24 mouse cellular contexts compared by ENCODE assay signal in the genomic region with DNA sequence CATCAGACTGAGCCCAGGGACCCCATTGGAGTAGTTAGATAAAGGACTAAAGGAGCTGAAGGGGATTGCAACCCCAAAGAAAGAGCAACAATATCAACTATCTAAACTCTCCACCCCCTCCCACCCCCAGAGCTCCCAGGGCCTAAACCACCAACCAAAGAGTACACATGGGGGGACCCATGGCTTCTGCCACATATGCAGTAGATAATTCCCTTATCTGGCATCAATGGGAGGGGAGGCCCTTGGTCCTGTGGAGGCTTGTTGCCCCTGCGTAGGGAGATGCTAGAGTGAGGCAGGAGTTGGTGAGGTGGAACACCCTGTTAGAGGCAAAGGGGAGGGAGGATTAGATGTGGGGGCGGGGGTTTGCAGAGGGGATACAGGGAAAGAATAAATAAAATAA.
DNase-seq lines count a peak whose midpoint lies in the region; ATAC-seq and TF ChIP-seq lines count a peak whose summit lies in the region.
"Had no signal": no experiment of that assay in that cellular context is flagged by ENCODE, and none has a peak within 500 bp of the region (broad histone marks: within the 10 kb centered on the region; RNA-seq: fewer than 3 reads in every experiment).

No protein-coding gene starts in this region.

- H3K9me3 ChIP-seq in liver, postnatal 0 days (ENCODE audit: low read length), result no peaks in the 10 kb centered on the region
- H3K9me3 ChIP-seq in liver, embryonic 13.5 days (replicated peaks), result no peaks in the 10 kb centered on the region
- no peaks in the 10 kb centered on the region for H3K9me3 ChIP-seq in liver, embryonic 16.5 days (replicated peaks; ENCODE audit: control insufficient read depth, low read length)
- H3K9me3 ChIP-seq: embryonic facial prominence, embryonic 10.5 days; embryonic facial prominence, embryonic 12.5 days; forebrain, embryonic 13.5 days; forebrain, embryonic 15.5 days; G1E had no signal

- no peak overlapping the region for H3K27ac ChIP-seq in liver, postnatal 0 days (ENCODE audit: low read depth)
- H3K27ac ChIP-seq in liver, embryonic 13.5 days, result no peak overlapping the region
- H3K27ac ChIP-seq in liver, embryonic 16.5 days (ENCODE audit: low read length), result no peak overlapping the region
- H3K27ac ChIP-seq: embryonic facial prominence, embryonic 10.5 days; embryonic facial prominence, embryonic 12.5 days; forebrain, embryonic 13.5 days; forebrain, embryonic 15.5 days had no signal

- H3K4me1 ChIP-seq in liver, postnatal 0 days (ENCODE audit: insufficient read depth), result 0 out of 2 replicates have a peak, but pooled peaks cover 3% of the 10 kb centered on the region
- peaks cover 8% of the 10 kb centered on the region for H3K4me1 ChIP-seq in liver, embryonic 13.5 days (replicated peaks)
- no peaks in the 10 kb centered on the region; the same call in 1 of the 2 replicates for H3K4me1 ChIP-seq in liver, embryonic 16.5 days (ENCODE audit: control insufficient read depth, low read depth, low read length)
- H3K4me1 ChIP-seq: forebrain, embryonic 13.5 days; forebrain, embryonic 15.5 days had no signal

- no peaks in the 10 kb centered on the region for H3K27me3 ChIP-seq in liver, postnatal 0 days (ENCODE audit: insufficient read depth, low read length)
- H3K27me3 ChIP-seq in liver, embryonic 13.5 days, result no peaks in the 10 kb centered on the region
- H3K27me3 ChIP-seq in liver, embryonic 16.5 days (ENCODE audit: control insufficient read depth, insufficient read depth, low read depth, low read length), result no peaks in the 10 kb centered on the region
- H3K27me3 ChIP-seq: CH12.LX; embryonic facial prominence, embryonic 12.5 days; forebrain, embryonic 13.5 days; forebrain, embryonic 15.5 days had no signal

- peak; percentile 4 for DNase-seq in liver
- no peak for DNase-seq in liver, postnatal 0 days
- no peak for DNase-seq in liver, embryonic 13.5 days
- no peak for DNase-seq in adrenal gland, adult 8-10 months
- DNase-seq: adrenal gland, postnatal 10 days; adrenal gland, postnatal 36 days; B cell, adult 2 months; cerebellum, adult 11-12 months; cerebellum, adult 2 months; cerebellum, adult 9-10 months; cerebellum, postnatal 10 days; cerebellum, postnatal 25 days; forebrain, postnatal 0 days had no signal

- no peak overlapping the region for H3K9ac ChIP-seq in liver, postnatal 0 days (replicated peaks)
- H3K9ac ChIP-seq in liver, embryonic 13.5 days, result no peak overlapping the region
- H3K9ac ChIP-seq in liver, embryonic 16.5 days (ENCODE audit: low read depth, low read length), result no peak overlapping the region
- H3K9ac ChIP-seq: embryonic facial prominence, embryonic 12.5 days; forebrain, embryonic 13.5 days; forebrain, embryonic 15.5 days; forebrain, postnatal 0 days had no signal

- WGBS in liver, postnatal 0 days (ENCODE audit: insufficient replicate concordance), result 69% methylated on average over 2 of the region's 2 CpGs
- WGBS in liver, embryonic 13.5 days (ENCODE audit: insufficient replicate concordance), result 59% methylated on average over 2 of the region's 2 CpGs
- 58% methylated on average over 2 of the region's 2 CpGs for WGBS in liver, embryonic 16.5 days (ENCODE audit: insufficient replicate concordance)

- TF ChIP-seq CTCF in liver, postnatal 0 days (IDR thresholded peaks at IDR 0.05; ENCODE audit: low read depth), result no peak

- H3K4me3 ChIP-seq in liver, postnatal 0 days (ENCODE audit: low read depth, low read length), result no peak overlapping the region
- H3K4me3 ChIP-seq in liver, embryonic 13.5 days (replicated peaks), result no peak overlapping the region
- H3K4me3 ChIP-seq in liver, embryonic 16.5 days (ENCODE audit: low read depth, low read length), result no peak overlapping the region
- H3K4me3 ChIP-seq: embryonic facial prominence, embryonic 10.5 days; embryonic facial prominence, embryonic 12.5 days; forebrain, embryonic 13.5 days; forebrain, embryonic 15.5 days had no signal

- H3K4me2 ChIP-seq in liver, postnatal 0 days (ENCODE audit: low read depth, low read length), result no peak overlapping the region
- no peak overlapping the region for H3K4me2 ChIP-seq in liver, embryonic 13.5 days
- no peak overlapping the region for H3K4me2 ChIP-seq in liver, embryonic 16.5 days (ENCODE audit: low read depth, low read length)
- H3K4me2 ChIP-seq: embryonic facial prominence, embryonic 12.5 days; forebrain, embryonic 13.5 days; forebrain, embryonic 15.5 days had no signal

- TF ChIP-seq EP300 in liver, postnatal 0 days (IDR thresholded peaks at IDR 0.05; ENCODE audit: low read depth), result no peak

- no peaks in the 10 kb centered on the region for H3K36me3 ChIP-seq in liver, postnatal 0 days (replicated peaks; ENCODE audit: insufficient read depth, low read length)
- H3K36me3 ChIP-seq in liver, embryonic 13.5 days, result no peaks in the 10 kb centered on the region
- no peaks in the 10 kb centered on the region for H3K36me3 ChIP-seq in liver, embryonic 16.5 days (ENCODE audit: control insufficient read depth, insufficient read depth)
- H3K36me3 ChIP-seq: embryonic facial prominence, embryonic 10.5 days; embryonic facial prominence, embryonic 12.5 days; forebrain, embryonic 15.5 days; G1E had no signal

- ATAC-seq in liver, postnatal 0 days, result no peak
- ATAC-seq in liver, embryonic 13.5 days (ENCODE audit: low read depth), result peak; percentile 65
- 0 out of 2 replicates have a peak, but pooled peaks have one; percentile 11 for ATAC-seq in liver, embryonic 16.5 days (ENCODE audit: low read depth)
- no peak for ATAC-seq in inflammation-experienced regulatory T-cells, adult 6 months
- ATAC-seq: activated CD4-positive, CD25-positive, alpha-beta regulatory T cell, adult 4 months; CD4-positive, CD25-positive, alpha-beta regulatory T cell, adult 4 months; forebrain, embryonic 13.5 days; forebrain, embryonic 15.5 days; forebrain, postnatal 0 days; Patski had no signal

Comparison
In these comparisons a context has a peak if more than half of its experiments do, and no peak if none do; other contexts are left out.
1. ATAC-seq: peak in liver, embryonic 13.5 days (single experiment) and liver, embryonic 16.5 days (single experiment); none in liver, postnatal 0 days (single experiment) and inflammation-experienced regulatory T-cells, adult 6 months (single experiment).